Mouse (Mus musculus) gastrocnemius, postnatal 36 days (tissue): ENCODE results near the gene Nup153. TPM values are rescaled to one million over a fixed set of nuclear protein-coding genes. Genes with fewer than 3 reads are reported as not detected.

Experiments used
- total RNA-seq, 2 experiments: library from RNA; stranded (reverse); gene quantifications; 2 replicates each; pipeline ENCODE4 v1.2.3; 2021

Gene Nup153
- total RNA-seq, 2 experiments from 2014 or later, result 40.1 to 43.8 TPM

Other genes with a start within 250 kb of the Nup153 start
- 100 to 1,000 TPM; 249 to 277 TPM for gene Cap2, start 226.1 kb downstream of the Nup153 start, total RNA-seq
- 10 to 100 TPM; 22.4 to 25.4 TPM for gene Fam8a1, start 58.4 kb downstream of the Nup153 start, total RNA-seq
- gene Kif13a, start 201.9 kb upstream of the Nup153 start, total RNA-seq, result 10 to 100 TPM; 73.1 to 81.3 TPM